Mouse (Mus musculus): ENCODE results near the gene Gm6121. TPM values are rescaled to one million over a fixed set of nuclear protein-coding genes. Genes with fewer than 3 reads are reported as not detected.
"Not testable (repeated sequence)": the region's sequence is repeated elsewhere in the genome, so short reads cannot be mapped to it uniquely, and the experiment has no call there.

The Gm6121 gene
- polyA plus RNA-seq (2014; fragmentation: Nextera tagmentation; extraction: Ambion mirVana): not detected in 2 replicates

GRCm38 (mm10) chrX:26935597-26935996, at the start of gene Gm6121:
TSS of gene Gm6121 (minus strand) at chrX:26935697.
- H3K27me3 ChIP-seq (replicated peaks; ENCODE audit: control insufficient read depth, insufficient read depth, low read length); H3K9ac ChIP-seq (ENCODE audit: low read depth, low read length): not testable (repeated sequence)
- no CpG with 5 or more reads among the region's 5 CpGs for WGBS

More at GRCm38 (mm10) chrX:26935597-26935996, at the start of gene Gm6121:
- not testable (repeated sequence) for H3K4me1 ChIP-seq (replicated peaks; ENCODE audit: control insufficient read depth, insufficient read depth, low read length); DNase-seq (ENCODE audit: low spot score); H3K4me3 ChIP-seq (ENCODE audit: low read depth, low read length); H3K36me3 ChIP-seq (ENCODE audit: control insufficient read depth, insufficient read depth, low read length); H3K27ac ChIP-seq (ENCODE audit: low read depth, low read length); H3K4me2 ChIP-seq; H3K9me3 ChIP-seq (ENCODE audit: control insufficient read depth, low read length); ATAC-seq (replicated peaks; ENCODE audit: low FRiP score)

Other genes with a start within 250 kb of the Gm6121 start
- not detected in 2 replicates for gene Gm14525, start 233.1 kb downstream of the Gm6121 start, polyA plus RNA-seq (2014; fragmentation: Nextera tagmentation; extraction: Ambion mirVana)

Data from liver, embryonic 11.5 days (tissue).